Mouse (Mus musculus) WW6 (cell line): ENCODE results near the gene Aak1.
A peak's percentile ranks its signal among the peaks of the same experiment; 100 is the strongest.

Experiments used
- DNase-seq: peaks from one replicate; pipeline ENCODE4 v3.0.0-alpha.2; 2013; ENCODE audit warnings: low read depth, low spot score

The Aak1 gene

GRCm38 (mm10) chr6:86848915-86849644, at the start of gene Aak1:
TSS of gene Aak1 (plus strand) at chr6:86849517.
- peak; percentile 70 for DNase-seq

GRCm38 (mm10) chr6:86800467-86800866, 48.9 kb upstream of the Aak1 start:
- DNase-seq: no peak

GRCm38 (mm10) chr6:86801431-86801830, 47.9 kb upstream of the Aak1 start:
- no peak for DNase-seq

GRCm38 (mm10) chr6:86804646-86805045, 44.7 kb upstream of the Aak1 start:
- no peak for DNase-seq

- DNase-seq: no peak
Measured at GRCm38 (mm10) chr6:86806455-86807086, 42.7 kb upstream of the Aak1 start.

- no peak for DNase-seq
Measured at GRCm38 (mm10) chr6:86812919-86813318, 36.4 kb upstream of the Aak1 start.

- DNase-seq: no peak
Measured at GRCm38 (mm10) chr6:86813341-86813740, 36.0 kb upstream of the Aak1 start.

- DNase-seq: no peak
Measured at GRCm38 (mm10) chr6:86814926-86815325, 34.4 kb upstream of the Aak1 start.

- DNase-seq: no peak
Measured at GRCm38 (mm10) chr6:86815436-86815835, 33.9 kb upstream of the Aak1 start.

- DNase-seq: no peak
Measured at GRCm38 (mm10) chr6:86816586-86816985, 32.7 kb upstream of the Aak1 start.

GRCm38 (mm10) chr6:86818914-86819313, 30.4 kb upstream of the Aak1 start:
- no peak for DNase-seq

- DNase-seq: no peak
Measured at GRCm38 (mm10) chr6:86819926-86820325, 29.4 kb upstream of the Aak1 start.

- no peak for DNase-seq
Measured at GRCm38 (mm10) chr6:86820690-86821089, 28.6 kb upstream of the Aak1 start.

- no peak for DNase-seq
Measured at GRCm38 (mm10) chr6:86822285-86823050, 26.8 kb upstream of the Aak1 start.

GRCm38 (mm10) chr6:86823051-86823431, 26.3 kb upstream of the Aak1 start:
- DNase-seq: no peak

- no peak for DNase-seq
Measured at GRCm38 (mm10) chr6:86823824-86824223, 25.5 kb upstream of the Aak1 start.

- DNase-seq: no peak
Measured at GRCm38 (mm10) chr6:86824401-86824800, 24.9 kb upstream of the Aak1 start.

- DNase-seq: no peak
Measured at GRCm38 (mm10) chr6:86827432-86827831, 21.9 kb upstream of the Aak1 start.

- no peak for DNase-seq
Measured at GRCm38 (mm10) chr6:86829768-86830167, 19.5 kb upstream of the Aak1 start.

- no peak for DNase-seq
Measured at GRCm38 (mm10) chr6:86830738-86831500, 18.4 kb upstream of the Aak1 start.

GRCm38 (mm10) chr6:86832802-86833502, 16.4 kb upstream of the Aak1 start:
- DNase-seq: no peak
